Mouse (Mus musculus) MEL (cell line): Measurements from ENCODE around the gene B9d2.

Experiments used
- KAT2A ChIP-seq: conservative IDR thresholded peaks from 2 replicates; pipeline ENCODE4 v1.6.1; 2012; ENCODE audit warnings: low read depth, low read length, improper control_type of control experiment, inconsistent platforms
- POLR2A ChIP-seq, 2 experiments: IDR thresholded peaks; 2 replicates each; pipeline ENCODE4 v1.6.1; 2011 to 2012; ENCODE audit warnings: low read length in 2 of 2, mild to moderate bottlenecking in 2 of 2, control low read depth in 1 of 2, improper control_type of control experiment in 1 of 2, low read depth in 1 of 2, moderate library complexity in 1 of 2; ENCODE audit not compliant: control insufficient read depth in 1 of 2, insufficient read depth in 1 of 2, poor library complexity in 1 of 2
- USF2 ChIP-seq, 2 experiments: IDR thresholded peaks; 2 replicates each; pipeline ENCODE4 v1.6.1; 2011 to 2012; ENCODE audit warnings: improper control_type of control experiment in 2 of 2, low read length in 2 of 2, borderline replicate concordance in 1 of 2, inconsistent platforms in 1 of 2, low read depth in 1 of 2, mild to moderate bottlenecking in 1 of 2; ENCODE audit not compliant: insufficient read depth in 1 of 2

DNA sequence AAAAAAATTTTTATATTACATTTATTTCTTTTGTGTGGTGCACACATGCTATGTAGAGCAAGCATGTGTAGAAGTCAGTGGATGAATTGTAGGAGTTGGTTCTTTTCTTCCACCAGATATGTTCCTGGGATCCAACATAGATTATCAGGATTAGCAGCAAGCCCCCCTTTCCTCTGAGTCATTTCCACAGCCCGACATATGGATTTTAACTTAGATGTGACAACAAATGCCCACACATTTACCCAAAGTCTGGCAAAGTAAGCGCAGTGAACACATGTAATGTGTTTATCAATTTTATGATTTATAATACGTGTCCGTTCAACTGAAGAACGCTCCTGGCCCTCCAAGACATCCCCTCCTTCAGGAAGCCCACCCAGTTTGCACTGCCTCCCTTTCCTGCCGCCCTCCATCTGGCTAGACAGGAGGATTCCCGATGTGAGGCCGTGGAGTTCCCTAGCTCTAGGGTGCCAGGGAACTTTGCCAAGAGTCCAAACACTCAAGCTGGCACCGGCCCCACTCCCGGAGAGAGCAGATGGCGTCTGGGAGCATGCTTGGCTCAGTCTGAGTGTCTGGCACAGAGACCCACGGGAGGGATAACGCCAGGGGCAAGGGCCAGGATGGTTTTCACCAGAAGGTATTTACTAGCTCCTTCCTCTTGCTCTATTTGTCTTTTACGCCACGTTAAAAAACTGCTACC is 4.3 kb upstream of the B9d2 start:
- no peak for TF ChIP-seq KAT2A
- TF ChIP-seq POLR2A (IDR thresholded peaks at IDR 0.05; ENCODE audit: control insufficient read depth in 1 of 2, insufficient read depth in 1 of 2, low read depth in 1 of 2, low read length in 2 of 2, poor library complexity in 1 of 2) = no peak
- no peak for TF ChIP-seq USF2 (IDR thresholded peaks at IDR 0.05; ENCODE audit: borderline replicate concordance in 1 of 2, insufficient read depth in 1 of 2, low read depth in 1 of 2, low read length in 2 of 2)
